Mouse (Mus musculus): ENCODE measurements around the gene Stxbp4.

Stxbp4 gene

DNA sequence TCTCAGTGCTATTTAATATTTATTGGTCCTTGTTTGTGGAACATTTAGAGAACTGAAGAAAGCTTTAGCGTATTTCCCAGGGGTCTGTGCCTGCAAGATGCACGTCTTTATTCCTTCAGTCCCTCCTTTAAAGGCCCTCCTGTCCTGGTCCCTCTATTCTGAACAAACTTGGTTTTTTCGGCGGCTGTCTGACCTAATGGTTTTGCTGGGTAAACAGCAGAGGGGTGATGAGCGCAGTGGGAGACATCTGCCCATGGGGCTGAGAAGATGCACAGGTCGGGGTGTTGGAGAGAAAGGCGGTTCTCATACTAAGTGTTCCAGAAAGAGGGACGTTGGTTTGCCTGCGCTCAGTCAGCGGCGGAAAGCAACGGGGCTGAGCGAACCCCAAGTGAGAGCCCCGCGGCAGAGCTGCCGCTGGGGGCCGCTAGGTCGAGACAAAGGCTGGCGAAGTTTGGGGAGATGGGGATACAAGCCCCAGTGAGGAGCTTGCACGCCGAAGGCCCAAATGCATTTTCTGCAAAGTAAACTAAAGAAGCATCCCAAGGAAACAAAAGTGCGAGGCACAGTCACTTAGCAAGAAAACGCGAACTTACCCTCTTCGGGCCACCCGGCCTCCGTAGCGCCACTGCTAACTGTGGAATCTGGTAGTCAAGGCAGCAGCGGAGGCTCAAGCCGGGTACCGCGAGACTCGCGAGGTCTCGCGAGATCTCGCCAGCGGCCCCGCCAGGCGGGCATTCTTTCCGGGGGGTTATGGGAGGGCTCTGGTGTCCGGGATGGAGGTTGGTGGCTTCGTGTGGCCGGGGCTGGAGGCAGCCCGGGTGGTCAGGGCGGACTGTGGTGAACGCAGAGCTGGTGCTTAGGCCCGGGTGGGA, at the start of gene Stxbp4, which contains the start of gene Cox11:
Gene Stxbp4, minus strand, starts transcription at position 645 of the 872 bp plus-strand sequence.
Gene Cox11, plus strand, starts transcription at position 734 of the 872 bp plus-strand sequence.
- peak; percentile 96 for DNase-seq

DNA sequence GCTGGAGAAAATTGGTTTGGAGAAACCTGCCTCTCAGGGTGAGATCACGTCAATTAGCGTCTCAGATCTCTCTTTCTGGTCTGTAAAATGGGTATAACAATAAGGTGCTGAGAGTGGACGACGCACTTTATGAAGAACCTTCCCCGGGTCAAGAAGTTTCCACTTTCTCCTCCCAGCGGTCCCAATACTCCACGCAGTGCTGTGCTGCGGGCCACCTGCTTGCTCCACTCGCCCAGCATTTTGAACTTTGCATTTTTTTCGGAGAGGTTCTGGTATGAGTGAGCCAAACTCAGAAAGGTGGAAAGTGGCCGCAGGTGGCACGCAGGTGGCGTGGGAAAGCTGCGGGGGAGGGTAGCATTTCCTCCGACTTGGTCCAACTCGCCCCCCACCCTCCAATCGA, 49.2 kb upstream of the Stxbp4 start:
- DNase-seq, result no peak

DNA sequence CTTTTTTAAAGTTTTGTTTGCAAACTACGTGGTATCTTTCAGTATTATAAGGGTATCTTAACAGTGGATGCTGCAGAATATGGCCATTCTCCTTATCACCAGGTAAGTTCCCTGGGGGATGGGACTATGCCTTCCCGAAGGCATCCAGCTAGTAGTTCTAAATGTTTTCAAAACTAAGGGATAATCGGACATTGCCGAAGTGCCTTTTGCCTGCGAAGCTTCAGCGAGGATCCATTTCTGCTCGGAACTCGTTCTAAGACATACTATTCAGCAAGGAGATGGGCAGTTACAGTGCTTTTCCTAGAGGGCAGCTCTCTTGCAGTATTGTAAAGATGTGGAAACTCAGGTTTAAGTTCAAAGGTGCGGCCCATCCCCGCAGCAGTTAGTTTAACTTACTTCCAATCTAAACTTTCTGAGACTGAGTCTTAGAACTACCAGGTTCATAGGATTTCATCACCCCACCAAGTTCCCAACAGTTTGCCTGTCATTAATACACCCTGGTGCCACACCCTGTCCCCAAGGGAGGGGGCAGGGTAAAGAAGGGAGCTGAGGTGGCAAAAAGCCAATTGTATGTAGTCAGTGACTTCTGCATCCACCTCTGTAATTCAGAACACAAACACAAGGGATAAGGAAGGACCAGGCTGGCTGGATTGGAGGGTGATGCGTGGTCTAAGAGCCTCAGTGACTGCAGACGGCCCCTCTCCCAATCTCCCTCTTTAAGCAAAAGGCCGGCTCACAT, 48.6 kb upstream of the Stxbp4 start:
- DNase-seq, result no peak

DNA sequence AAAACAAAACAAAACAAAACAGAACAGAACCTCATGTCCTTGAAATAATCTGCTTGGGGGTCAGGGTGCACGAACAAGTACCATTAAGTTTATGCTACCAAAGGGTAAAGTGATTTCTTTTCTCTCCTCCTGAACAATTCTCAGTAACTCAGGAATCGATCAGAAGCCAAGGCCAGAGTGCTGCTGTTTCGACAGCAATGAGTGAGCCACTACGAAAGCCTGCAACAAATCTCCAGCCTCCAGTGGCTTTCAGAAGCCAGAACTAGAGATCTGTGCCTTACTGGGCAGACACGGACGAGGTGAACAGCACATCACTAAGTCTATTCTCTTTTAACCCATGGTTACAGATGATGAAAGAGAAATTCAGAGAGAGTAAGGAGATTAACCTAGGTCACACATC, 47.3 kb upstream of the Stxbp4 start:
- DNase-seq, result no peak

DNA sequence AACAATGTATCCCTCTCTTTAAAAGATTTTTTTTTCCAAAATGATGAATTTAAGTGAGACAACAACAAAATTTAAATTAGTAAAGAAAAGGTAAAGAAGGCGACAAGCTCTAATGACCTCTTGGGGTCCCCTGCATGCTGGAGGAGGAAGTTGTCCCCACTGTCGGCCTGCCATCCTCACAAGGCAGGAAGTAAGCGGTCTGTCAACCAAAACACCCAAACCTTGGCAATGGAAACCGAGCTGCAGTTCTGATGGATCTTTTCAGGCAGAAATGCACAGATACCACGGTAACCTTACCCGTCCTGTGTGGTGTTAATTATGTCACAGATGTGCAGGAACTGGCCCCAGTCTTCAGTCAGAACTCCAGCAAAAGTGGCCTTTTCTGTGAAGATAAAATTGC, 46.9 kb upstream of the Stxbp4 start:
- no peak for DNase-seq

DNA sequence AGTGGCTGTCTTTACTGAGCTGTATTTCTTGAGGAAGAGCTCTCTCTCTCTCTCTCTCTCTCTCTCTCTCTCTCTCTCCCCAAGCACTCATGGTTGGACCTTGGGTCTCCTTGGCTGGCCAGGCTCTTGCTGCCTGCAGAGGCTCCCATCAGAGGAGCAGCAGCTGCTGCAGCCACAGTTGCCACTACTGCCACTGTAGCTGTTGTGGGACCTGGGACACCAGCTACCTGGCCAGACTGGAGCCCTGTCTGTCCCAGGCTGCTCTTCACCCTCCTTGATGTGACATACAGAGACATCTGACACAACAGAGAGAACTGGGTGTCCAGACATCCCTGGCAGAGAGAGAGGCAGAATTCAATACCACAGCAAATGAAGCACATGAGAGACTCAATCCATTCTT, 43.3 kb upstream of the Stxbp4 start:
- DNase-seq, result no peak

DNA sequence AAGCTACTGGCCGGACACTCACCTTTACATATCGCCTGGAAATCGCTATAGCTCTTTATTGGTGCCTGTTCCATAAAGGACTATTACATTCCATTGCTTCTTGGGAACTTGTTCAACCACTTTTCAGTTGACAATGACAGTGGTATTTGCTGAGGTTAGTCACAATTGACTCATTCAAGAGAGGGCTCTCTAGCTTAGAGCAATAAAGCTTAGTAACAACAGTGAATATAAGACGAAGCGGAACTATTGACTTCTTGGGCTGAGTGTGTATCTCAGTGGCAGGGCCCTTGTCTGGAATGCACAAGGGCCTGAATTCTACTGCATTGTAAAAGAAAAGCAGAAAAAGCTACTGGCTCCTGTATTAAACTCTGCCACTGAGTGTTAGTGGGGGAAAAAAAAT, 40.7 kb upstream of the Stxbp4 start:
- no peak for DNase-seq

DNA sequence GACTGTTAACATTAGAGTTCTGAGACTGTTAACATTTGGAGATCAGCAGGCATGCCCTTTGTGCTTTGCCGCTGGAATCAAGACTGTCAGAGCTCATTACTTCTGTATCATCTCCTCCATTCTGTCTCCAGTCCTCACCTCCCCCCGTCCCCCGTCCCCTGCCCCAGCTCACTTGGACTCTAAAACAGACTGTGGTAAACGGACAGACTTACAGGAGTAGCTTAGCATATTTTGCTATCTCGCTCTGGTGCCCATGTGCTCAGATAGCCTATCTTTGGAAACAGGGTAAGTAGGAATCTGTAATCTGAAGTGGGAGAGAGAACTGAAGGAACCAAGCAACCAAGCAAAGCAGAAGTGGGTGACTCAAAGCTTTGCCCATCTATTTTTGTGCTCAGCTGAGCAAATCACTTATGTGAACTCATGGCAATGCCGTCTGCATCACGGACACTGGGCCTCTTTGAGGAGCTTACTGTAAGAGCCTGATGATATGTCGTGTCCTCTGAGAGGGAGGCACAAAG, 39.9 kb upstream of the Stxbp4 start:
- no peak for DNase-seq

DNA sequence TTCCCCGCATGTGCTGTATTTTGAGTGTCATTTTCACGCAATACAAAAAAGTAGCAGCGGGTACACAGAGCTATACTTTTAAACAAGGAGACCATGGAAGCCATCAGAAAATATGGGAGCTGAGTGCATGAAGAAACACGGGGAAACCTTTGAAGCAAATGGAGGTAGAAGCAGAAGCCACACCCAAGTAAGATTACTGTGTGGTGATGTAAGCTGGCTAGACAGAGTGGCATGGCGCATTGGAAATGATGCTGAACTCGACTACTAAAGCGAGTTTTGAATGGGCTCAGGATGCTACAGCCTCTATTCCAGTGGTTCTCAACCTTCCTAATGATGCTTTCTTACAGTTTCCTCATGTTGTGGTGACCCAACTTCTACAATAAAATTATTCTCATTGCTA, 39.1 kb upstream of the Stxbp4 start:
- DNase-seq, result no peak

DNA sequence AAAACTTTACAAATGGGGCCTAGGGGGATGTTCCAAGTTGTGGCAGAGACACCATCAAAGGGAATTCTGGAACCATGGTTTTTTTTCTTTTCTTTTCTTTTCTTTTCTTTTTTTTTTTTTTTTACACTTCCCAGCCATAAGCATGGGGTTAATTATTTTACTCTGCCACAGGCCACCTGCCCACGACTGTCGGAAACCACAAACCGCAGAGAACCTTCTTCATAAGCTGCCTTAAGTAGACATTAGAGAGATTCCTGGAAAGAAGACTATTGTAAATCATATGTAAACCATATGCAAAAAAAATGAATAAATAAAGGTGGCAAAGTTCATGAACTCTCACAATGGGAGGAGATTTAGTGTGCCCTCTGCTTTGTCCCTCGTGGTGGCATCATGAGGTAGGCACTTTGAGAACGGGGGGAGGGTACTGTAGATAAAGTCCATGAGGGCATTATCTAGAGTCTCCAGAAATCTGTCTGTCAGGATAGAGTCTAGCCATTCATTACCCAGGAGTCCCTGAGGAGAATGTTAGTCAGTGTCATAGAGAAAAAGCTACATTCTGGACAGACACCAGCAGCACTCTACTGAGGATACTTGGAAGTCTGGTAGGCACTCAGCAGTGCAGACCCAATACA, 37.7 kb upstream of the Stxbp4 start:
- no peak for DNase-seq

DNA sequence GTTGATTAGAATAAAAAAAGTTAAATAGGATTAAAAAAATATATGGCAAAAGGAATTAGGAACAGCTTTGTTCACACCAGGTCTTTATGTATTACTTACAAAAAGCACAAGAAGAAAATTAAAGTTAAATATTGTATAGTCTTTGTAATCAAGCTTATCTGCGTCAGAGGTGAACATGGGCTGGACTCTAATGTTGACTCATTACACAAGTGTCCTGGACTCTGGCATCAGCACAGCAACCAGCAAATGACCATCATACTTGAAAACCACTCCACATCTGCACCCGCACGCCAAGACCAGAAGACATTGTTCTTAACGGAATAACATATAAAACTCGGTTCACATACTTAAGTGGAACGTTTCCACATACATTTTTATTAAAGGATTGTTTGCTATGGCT, 29.4 kb upstream of the Stxbp4 start:
- no peak for DNase-seq

DNA sequence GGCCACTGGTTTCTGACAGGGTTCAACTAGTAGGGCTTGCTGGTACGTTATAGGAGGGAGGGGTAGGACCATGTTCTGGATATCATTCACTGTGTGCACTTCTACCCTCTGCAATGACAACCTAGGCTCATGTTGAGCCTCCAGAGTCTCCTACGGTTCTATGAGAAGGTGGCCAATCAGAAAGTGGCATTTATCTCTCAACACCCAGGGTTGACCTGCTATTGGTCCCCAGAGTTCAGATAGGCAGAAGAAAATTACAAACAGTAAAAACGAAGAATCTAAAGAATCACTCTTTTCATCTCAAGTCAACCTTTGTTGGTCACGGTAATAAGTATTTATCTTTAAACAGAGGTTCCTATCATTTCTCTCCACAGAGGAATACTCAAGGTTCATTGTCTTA, 29.0 kb upstream of the Stxbp4 start:
- DNase-seq, result no peak

DNA sequence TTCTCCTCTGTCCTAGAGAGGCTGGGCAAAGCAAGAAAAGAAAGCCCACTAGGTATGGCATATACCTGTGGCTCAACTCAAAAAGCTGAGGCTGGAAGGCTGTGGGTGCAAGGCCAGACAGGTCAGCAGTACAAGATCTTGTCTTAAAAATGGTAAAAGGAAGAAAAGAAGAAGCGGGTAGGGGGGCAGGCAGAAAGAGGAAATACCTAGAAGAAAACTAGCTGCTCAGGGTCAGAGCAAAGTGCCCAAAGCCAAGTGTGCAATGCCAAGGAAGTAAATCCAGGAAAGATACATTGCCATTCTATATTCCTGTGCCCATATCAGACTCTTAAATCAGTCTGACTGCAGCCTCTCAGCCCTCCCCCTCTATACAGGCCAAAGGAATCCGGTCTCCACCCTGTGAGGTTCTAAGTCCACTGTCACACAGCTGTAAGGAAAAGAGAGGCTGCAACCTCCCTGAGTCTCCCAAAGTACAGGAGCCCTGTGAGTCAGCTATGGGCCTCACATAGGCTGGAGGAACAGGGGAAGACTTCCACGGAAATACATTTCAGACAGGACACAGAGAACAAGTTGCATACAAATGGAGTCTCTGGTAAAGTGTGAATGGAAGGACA, 28.4 kb upstream of the Stxbp4 start:
- DNase-seq, result no peak

DNA sequence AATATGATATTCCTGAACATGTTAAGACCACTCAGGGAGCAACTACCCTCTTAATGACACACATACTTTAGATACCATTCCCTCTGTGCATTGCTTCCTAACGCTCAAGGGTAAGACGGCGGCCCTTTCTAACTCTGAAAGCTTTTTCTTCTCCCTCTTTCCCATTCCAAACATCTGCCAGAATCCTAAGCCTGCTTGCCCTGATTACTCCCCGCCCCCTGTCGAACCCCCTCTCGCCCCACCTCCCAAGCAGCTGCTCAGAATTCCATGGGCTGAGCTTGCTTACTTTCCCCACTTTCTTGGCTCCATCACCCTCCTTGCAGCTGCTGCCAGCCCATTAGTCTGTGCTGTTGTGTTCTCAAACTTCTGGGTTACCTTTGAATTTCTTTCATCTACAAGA, 27.3 kb upstream of the Stxbp4 start:
- peak; percentile 25 for DNase-seq

DNA sequence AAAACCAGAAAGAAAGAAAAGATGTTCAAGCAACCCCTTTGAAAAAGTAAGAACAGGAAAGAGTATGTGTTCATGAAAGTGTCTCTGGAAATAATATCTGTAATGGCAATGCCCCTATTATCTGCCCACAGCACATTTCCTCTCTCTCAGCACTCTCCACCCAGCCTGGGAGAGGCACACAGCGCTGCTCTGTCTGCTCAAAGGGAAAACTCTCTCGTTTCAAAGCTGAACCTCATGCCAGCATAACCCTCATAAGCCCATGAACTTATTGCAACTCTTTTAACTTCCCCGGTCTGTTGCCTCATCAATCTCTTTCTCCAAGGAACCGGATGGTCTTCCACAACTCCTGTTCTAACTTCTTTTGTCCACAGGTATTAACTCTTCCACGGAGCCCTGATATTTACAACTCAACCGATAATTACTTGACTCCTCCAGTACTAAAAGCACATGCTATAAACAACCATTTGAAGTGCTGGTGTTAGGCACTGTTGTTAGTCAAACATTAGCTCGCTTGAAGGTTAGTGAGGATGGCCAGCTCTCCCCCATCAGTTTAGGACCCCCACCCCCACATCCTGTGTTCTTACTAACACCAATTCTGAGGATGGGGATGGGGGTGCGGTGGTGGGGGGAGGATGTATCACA, 26.6 kb upstream of the Stxbp4 start:
- DNase-seq, result no peak

DNA sequence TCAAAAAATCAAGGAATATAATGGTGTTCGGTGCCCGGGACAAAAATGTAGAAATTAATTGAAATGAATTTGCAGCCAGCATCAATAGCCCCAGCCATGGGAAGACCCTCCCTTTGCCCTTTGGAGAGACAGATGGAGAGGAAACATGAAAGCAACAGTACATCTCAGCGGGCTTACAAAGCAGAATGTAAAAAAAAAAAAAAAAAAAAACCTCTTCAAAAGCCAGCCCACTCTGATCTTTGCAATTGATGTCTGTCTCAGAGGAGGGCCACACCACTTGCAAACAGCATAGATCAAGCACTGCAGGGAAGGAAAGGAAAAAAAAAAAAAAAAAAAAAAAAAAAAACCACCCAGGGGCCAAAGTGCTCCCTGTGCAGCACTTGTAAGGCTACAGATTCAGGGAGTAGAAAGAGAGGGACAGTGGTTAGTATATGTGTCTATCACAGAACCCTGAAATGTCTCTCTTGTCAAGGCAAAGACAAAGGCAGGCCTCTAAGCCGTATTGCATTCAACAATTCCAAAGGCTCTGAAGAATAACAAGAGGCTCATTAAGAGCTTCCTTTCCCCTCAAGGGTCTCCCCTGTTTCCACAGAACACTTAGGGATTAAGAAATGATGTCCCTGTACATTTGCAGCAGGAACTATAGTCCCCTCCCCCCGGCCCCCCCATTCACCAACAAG, 25.9 kb upstream of the Stxbp4 start:
- no peak for DNase-seq

DNA sequence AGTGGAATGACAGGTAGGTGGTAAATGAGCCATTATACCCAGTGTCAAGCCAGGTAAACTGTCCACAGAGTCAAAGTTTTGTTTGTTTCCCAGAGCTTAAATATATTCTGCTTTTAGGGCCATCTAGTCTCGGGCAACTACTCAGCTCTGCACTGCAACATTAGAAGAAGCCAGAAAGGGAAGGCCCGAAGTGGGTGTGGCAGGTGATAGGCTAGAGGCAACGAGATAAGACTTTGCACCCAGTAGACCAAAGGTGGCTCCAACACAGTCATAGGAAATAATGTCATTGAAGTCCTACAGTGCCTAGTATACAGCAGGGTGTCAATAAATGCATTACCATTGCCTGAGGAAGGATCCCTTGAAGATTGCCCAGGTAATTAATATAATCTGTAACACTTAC, 25.2 kb upstream of the Stxbp4 start:
- no peak for DNase-seq

DNA sequence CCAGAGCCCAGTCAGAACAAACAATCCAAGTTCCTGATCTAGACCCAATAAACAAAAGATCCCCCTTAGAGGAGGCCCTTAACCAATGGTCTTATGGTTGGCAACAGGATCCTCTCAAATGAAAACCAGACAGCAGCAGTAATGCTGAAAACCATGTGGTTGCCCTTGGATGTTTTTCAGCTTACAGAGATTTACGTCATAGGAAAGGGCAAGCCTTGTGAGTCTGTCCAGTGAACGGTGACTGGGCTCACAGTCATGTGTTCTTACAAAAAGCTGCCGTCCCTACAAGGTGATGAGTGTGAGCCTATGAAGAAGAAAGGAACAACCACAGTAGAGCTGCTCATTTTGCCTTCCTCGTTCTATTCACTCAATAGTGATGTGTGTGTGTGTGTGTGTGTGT, 22.8 kb upstream of the Stxbp4 start:
- DNase-seq, result no peak

DNA sequence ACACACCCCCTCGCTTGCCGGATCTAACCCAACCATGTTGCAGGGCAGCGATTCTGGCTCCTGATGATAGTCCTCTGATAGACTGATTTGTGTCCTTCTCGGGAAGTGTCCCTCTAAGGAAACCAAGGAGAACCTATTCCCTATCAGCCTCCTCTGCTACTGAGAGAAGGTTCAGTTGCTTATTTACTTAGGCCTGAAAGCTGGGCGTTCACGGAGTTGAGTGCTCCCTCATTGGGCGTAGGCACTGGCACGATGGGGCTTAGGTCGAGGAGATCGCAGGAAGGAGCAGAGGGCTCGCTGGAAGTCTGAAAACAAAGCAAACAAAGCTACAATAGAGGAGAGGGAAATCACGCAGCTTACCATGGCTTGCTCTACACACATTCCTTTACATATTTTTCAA, 19.6 kb upstream of the Stxbp4 start:
- no peak for DNase-seq

DNA sequence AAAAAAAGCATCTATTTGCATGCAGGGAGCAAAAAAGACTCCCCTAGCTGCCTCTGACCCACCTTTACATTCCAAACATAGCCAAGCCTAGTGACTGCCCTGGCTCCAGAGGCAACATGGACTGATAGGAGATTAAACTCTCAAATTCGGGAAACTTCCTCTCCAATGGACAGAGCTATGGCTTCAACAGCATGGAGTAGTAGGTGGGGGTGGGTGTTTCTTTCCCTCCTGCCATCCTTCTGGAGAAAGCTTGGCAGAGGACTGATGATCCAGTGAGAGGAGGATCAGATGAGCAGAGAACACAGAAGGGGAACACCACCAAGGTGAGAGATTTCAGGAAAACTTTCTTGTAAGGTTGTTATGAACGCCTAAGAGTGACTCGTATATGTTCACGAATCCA, 14.7 kb upstream of the Stxbp4 start:
- DNase-seq, result no peak

DNA sequence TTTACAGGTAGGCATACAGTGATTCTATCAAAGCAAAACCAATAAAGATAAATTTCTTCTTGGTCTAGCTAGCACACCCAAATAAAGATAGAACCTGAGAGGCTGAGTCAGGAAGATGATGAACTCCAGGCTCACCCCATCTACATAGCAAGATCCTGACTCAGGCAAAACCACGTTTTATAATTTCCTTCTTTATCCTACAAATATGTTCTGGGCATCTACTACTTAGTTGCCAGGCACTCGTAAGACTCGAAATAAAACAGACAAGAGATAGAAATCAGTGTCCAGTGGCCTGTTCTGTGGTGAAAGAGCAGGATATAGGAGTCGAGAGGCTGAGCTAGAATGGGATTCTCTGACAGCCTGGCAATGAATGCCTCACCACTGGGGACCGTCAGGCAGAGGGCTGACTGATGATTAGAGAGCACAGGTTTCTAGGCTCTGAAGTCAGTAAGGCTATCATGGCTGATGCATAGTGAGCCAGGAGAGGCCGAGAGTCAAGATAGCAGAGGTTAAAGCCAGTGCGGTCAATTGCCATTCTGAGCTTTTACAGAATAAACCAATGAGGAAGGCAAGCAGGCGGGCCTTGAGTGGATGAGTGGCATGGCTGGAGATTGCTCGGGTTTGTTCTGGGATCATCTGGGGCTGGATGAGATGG, 12.5 kb upstream of the Stxbp4 start:
- DNase-seq, result no peak

All from right cerebral cortex, postnatal 14 days (tissue).